Mouse (Mus musculus) embryonic facial prominence, embryonic 15.5 days (tissue): Measurements from ENCODE around the gene Zdhhc20. TPM values are rescaled to one million over a fixed set of nuclear protein-coding genes. Genes with fewer than 3 reads are reported as not detected.
"Not testable (repeated sequence)": the region's sequence is repeated elsewhere in the genome, so short reads cannot be mapped to it uniquely, and the experiment has no call there.

ENCODE experiments used
- ATAC-seq: fragments of 200-750 bp; cut with Nextera tagmentation; 2 replicates; pipeline ENCODE4 v1.8.0; 2017; ENCODE audit warnings: low read depth, moderate TSS enrichment; ENCODE audit not compliant: insufficient number of reproducible peaks, low FRiP score, low TSS enrichment
- H3K27ac ChIP-seq: fragments of 300-500 bp; sonication (generic); replicated peaks from 2 replicates; pipeline ENCODE4 v1.5.1; 2015; ENCODE audit warnings: mild to moderate bottlenecking, inconsistent platforms
- H3K27me3 ChIP-seq: fragments of 300-500 bp; sonication (generic); 2 replicates; pipeline ENCODE4 v1.6.1; 2015; ENCODE audit warnings: inconsistent platforms
- H3K36me3 ChIP-seq: fragments of 300-500 bp; sonication (generic); 2 replicates; pipeline ENCODE4 v1.6.1; 2015; ENCODE audit warnings: mild to moderate bottlenecking, inconsistent platforms
- H3K4me1 ChIP-seq: fragments of 300-500 bp; sonication (generic); 2 replicates; pipeline ENCODE4 v1.6.1; 2015; ENCODE audit warnings: inconsistent platforms
- H3K4me2 ChIP-seq: fragments of 300-500 bp; sonication (generic); replicated peaks from 2 replicates; pipeline ENCODE4 v1.6.1; 2015; ENCODE audit warnings: mild to moderate bottlenecking, inconsistent platforms
- H3K4me3 ChIP-seq: fragments of 300-500 bp; sonication (generic); replicated peaks from 2 replicates; pipeline ENCODE4 v1.5.1; 2015; ENCODE audit warnings: mild to moderate bottlenecking, inconsistent platforms
- H3K9ac ChIP-seq: fragments of 300-500 bp; sonication (generic); 2 replicates; pipeline ENCODE4 v1.6.1; 2015; ENCODE audit warnings: inconsistent platforms
- H3K9me3 ChIP-seq: fragments of 300-500 bp; sonication (generic); replicated peaks from 2 replicates; pipeline ENCODE4 v1.6.1; 2016; ENCODE audit warnings: inconsistent platforms
- WGBS: fragments of 180-500 bp; shearing (Covaris S2); methylation state at CpG from one replicate; pipeline ENCODE4 v1.1.7; 2015; 5-methylcytosine and 5-hydroxymethylcytosine counted together
- polyA plus RNA-seq: library from polyadenylated mRNA; unstranded; fragments of >200 nt; fragmentation: Nextera tagmentation; extraction: Ambion mirVana; gene quantifications from 2 replicates; pipeline ENCODE4 v1.2.1, GENCODE M21; 2015

Zdhhc20 gene
- polyA plus RNA-seq, 1 experiment from 2014 or later = 71.2 TPM

- Histone ChIP-seq H3K4me2 (no peak overlapping the region), H3K4me3 (no peak overlapping the region), H3K9me3 (no peaks in the 10 kb centered on the region), H3K9ac (no peak overlapping the region), H3K27me3 (no peaks in the 10 kb centered on the region), H3K36me3 (peaks cover 45% of the 10 kb centered on the region), H3K4me1 (no peaks in the 10 kb centered on the region), H3K27ac (no peak overlapping the region)
- 94% methylated on average over 2 of the region's 2 CpGs for WGBS
- ATAC-seq = no peak
Observed at GRCm38 (mm10) chr14:57858601-57859000, 31.5 kb downstream of the Zdhhc20 start.

GRCm38 (mm10) chr14:57856037-57856436, 34.0 kb downstream of the Zdhhc20 start:
- not testable (repeated sequence) for H3K9ac ChIP-seq, H3K27ac ChIP-seq, H3K4me3 ChIP-seq, H3K4me1 ChIP-seq, ATAC-seq, H3K9me3 ChIP-seq, H3K27me3 ChIP-seq, H3K4me2 ChIP-seq
- H3K36me3 ChIP-seq = peaks cover 38% of the 10 kb centered on the region

DNA sequence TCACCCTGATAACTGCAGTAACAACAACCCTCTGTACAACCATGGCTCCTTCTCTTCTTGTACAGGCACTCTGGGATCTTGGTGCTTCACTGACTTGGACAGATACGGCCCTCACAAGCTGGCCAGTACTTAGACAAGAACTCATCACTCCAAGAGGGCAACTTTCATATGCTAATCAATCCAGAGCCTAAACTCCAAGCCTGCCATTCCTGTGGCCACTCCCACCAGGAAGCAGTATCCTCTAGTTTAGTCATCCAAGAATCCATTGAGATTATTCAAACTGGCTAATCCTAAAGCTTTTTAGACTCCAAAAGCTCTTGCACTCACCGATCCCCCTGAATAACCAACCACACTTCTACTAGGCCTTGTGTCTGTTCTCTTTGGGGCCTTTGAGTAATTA, 37.1 kb downstream of the Zdhhc20 start:
- ATAC-seq = no peak
- Histone ChIP-seq H3K4me2 (no peak overlapping the region), H3K27ac (no peak overlapping the region), H3K36me3 (peaks cover 37% of the 10 kb centered on the region), H3K4me3 (no peak overlapping the region), H3K9me3 (no peaks in the 10 kb centered on the region), H3K27me3 (no peaks in the 10 kb centered on the region), H3K9ac (no peak overlapping the region), H3K4me1 (no peaks in the 10 kb centered on the region)
- 87% methylated on average over 2 of the region's 2 CpGs for WGBS

- Histone ChIP-seq H3K27ac (no peak overlapping the region), H3K9me3 (no peaks in the 10 kb centered on the region), H3K36me3 (peaks cover 34% of the 10 kb centered on the region), H3K4me3 (no peak overlapping the region), H3K9ac (no peak overlapping the region), H3K27me3 (no peaks in the 10 kb centered on the region), H3K4me1 (no peaks in the 10 kb centered on the region), H3K4me2 (no peak overlapping the region)
- ATAC-seq = no peak
- WGBS = 67% methylated on average over 3 of the region's 3 CpGs
Observed at GRCm38 (mm10) chr14:57850330-57850729, 39.7 kb downstream of the Zdhhc20 start.

- H3K4me1 ChIP-seq = no peaks in the 10 kb centered on the region
- no peaks in the 10 kb centered on the region for H3K9me3 ChIP-seq
- H3K27ac ChIP-seq = no peak overlapping the region
- H3K4me3 ChIP-seq = no peak overlapping the region
- no peaks in the 10 kb centered on the region for H3K27me3 ChIP-seq
- peaks cover 44% of the 10 kb centered on the region for H3K36me3 ChIP-seq
- no peak for ATAC-seq
- H3K4me2 ChIP-seq = no peak overlapping the region
- no peak overlapping the region for H3K9ac ChIP-seq
- WGBS = 95% methylated on average over 2 of the region's 2 CpGs
Observed at GRCm38 (mm10) chr14:57848646-57849045, 41.4 kb downstream of the Zdhhc20 start.

DNA sequence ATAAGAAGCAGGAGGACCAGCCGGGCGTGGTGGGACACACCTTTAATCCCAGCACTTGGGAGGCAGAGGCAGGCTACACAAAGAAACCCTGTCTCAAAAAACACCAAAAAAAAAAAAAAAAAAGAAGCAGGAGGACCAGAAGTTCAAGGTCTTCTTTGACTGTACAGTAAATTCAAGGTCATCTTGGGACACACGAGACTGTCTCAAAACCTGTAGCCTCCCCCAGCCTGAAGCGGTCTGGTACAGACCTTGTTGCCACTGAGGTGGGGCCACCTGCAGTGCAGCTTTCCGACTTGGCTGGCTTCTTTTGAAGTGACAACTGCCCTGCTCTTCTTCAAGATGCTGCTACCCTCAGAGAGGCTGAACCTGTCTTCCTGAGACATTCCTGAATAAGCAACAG, 42.0 kb downstream of the Zdhhc20 start:
- not testable (repeated sequence) for H3K27ac ChIP-seq, ATAC-seq, H3K4me1 ChIP-seq, H3K9me3 ChIP-seq, H3K4me3 ChIP-seq, H3K27me3 ChIP-seq, H3K9ac ChIP-seq, H3K4me2 ChIP-seq
- peaks cover 43% of the 10 kb centered on the region for H3K36me3 ChIP-seq
- WGBS = 83% methylated on average over 5 of the region's 5 CpGs

- Histone ChIP-seq H3K36me3 (peaks cover 51% of the 10 kb centered on the region), H3K4me3 (no peak overlapping the region), H3K9me3 (no peaks in the 10 kb centered on the region), H3K9ac (no peak overlapping the region), H3K27ac (no peak overlapping the region), H3K4me1 (no peaks in the 10 kb centered on the region), H3K27me3 (no peaks in the 10 kb centered on the region), H3K4me2 (no peak overlapping the region)
- 91% methylated on average over 3 of the region's 3 CpGs for WGBS
- no peak for ATAC-seq
Observed at GRCm38 (mm10) chr14:57844535-57844934, 45.5 kb downstream of the Zdhhc20 start.

DNA sequence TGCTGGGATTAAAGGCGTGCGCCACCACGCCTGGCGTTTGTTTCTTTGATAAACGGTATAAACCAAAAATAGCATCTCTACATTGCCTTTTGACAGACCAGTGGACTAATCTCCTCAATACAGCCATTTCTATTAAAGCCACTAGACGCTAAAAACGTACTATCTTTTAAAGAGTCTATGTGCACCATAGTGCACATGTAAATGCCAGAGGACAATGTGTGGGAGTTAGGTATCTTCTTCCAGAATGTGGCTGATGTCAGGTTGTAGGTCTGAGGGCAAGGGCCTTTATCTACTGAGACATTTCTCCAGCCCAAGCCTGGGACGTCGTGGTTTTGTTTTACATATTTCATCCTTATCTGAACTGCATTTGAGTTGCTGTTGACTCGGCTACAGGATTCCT, 54.9 kb downstream of the Zdhhc20 start:
- no peaks in the 10 kb centered on the region for H3K27me3 ChIP-seq
- no peak overlapping the region for H3K9ac ChIP-seq
- no peak overlapping the region for H3K27ac ChIP-seq
- no peak for ATAC-seq
- no peak overlapping the region for H3K4me2 ChIP-seq
- H3K4me3 ChIP-seq = no peak overlapping the region
- no peaks in the 10 kb centered on the region for H3K4me1 ChIP-seq
- peaks cover 38% of the 10 kb centered on the region for H3K36me3 ChIP-seq
- H3K9me3 ChIP-seq = no peaks in the 10 kb centered on the region
- 92% methylated on average over 10 of the region's 10 CpGs for WGBS

- H3K4me3 ChIP-seq = no peak overlapping the region
- ATAC-seq = no peak
- no peak overlapping the region for H3K4me2 ChIP-seq
- no peak overlapping the region for H3K27ac ChIP-seq
- H3K4me1 ChIP-seq = no peaks in the 10 kb centered on the region
- H3K36me3 ChIP-seq = peaks cover 27% of the 10 kb centered on the region
- no peaks in the 10 kb centered on the region for H3K27me3 ChIP-seq
- H3K9me3 ChIP-seq = no peaks in the 10 kb centered on the region
- WGBS = 89% methylated on average over 2 of the region's 2 CpGs
- H3K9ac ChIP-seq = no peak overlapping the region
Observed at GRCm38 (mm10) chr14:57833526-57833925, 56.5 kb downstream of the Zdhhc20 start.

- H3K36me3 ChIP-seq = no peaks in the 10 kb centered on the region
- H3K9ac ChIP-seq = no peak overlapping the region
- peaks cover 16% of the 10 kb centered on the region for H3K4me1 ChIP-seq
- no peaks in the 10 kb centered on the region for H3K27me3 ChIP-seq
- peak overlapping the region; percentile 74 for H3K4me3 ChIP-seq
- ATAC-seq = no peak
- no peaks in the 10 kb centered on the region for H3K9me3 ChIP-seq
- H3K27ac ChIP-seq = peak overlapping the region; percentile 97; the same call in 1 of the 2 replicates
- WGBS = 71% methylated on average over 1 of the region's 1 CpGs
- peak overlapping the region; percentile 56 for H3K4me2 ChIP-seq
Observed at GRCm38 (mm10) chr14:57827284-57827683, 62.8 kb downstream of the Zdhhc20 start.

GRCm38 (mm10) chr14:57825788-57826751, 64.0 kb downstream of the Zdhhc20 start, which contains the start of the genes Ska3 and Mrpl57:
Gene Ska3 (minus strand): TSS chr14:57826185.
Gene Mrpl57 (plus strand): TSS chr14:57826234.
- Histone ChIP-seq H3K4me3 (peak within 1 kb of the TSS; percentile 74), H3K36me3 (peaks cover 7% of the 10 kb centered on the region; the same call in 1 of the 2 replicates), H3K27ac (peak within 1 kb of the TSS; percentile 97), H3K9ac (peak within 1 kb of the TSS; percentile 73), H3K4me2 (peak within 1 kb of the TSS; percentile 56), H3K27me3 (no peaks in the 10 kb centered on the region), H3K9me3 (no peaks in the 10 kb centered on the region), H3K4me1 (peaks cover 16% of the 10 kb centered on the region)
- ATAC-seq = peak; percentile 95
- under 1% methylated on average over 96 of the region's 96 CpGs for WGBS
